Mouse (Mus musculus): ENCODE results near the gene Uaca. TPM values are rescaled to one million over a fixed set of nuclear protein-coding genes. Genes with fewer than 3 reads are reported as not detected.

Uaca gene
- polyA plus RNA-seq, 1 experiment from 2014 or later = 34.3 TPM

DNA sequence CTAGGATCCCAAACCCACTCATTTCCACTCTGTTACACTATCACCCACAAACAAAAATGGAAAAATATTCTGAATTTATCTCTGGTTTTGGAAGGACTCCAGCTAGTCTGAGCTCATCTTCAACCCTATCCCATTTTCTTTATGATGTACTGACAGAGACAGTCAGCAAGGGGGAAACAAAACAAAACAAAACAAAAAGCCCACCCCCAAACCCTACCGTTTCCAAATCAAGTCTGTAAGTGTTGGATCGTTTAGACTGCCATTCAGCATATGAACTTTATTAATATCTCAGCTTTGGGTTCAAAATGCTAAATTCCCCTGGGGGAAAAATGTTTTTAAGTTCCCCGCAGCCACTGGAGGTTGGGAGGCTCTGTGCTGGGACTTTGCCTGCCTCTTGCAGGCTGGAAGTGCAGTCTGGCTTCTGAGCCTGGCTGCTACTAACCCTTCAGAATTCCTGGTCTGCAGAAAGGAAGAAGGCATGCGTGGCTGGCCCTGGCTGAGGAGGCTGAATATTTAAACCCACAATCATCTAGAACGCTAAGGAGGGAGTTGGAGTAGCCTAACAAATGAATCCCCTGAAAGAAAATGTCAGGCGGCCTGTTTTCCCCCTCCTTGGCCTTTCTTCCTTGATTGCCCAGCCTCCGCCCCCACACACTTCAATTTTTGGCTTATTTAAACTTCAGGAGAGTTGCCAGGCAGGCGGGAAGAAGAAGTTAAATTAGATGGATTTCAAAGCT lies 125.8 kb downstream of the Uaca start:
- Histone ChIP-seq H3K27me3 (ENCODE audit: insufficient read depth, poor library complexity, severe bottlenecking) (peaks cover 3% of the 10 kb centered on the region; the same call in 1 of the 2 replicates), H3K27ac (peak overlapping the region; percentile 59), H3K4me3 (no peak overlapping the region), H3K4me1 (peaks cover 16% of the 10 kb centered on the region), H3K9me3 (no peaks in the 10 kb centered on the region), H3K36me3 (no peaks in the 10 kb centered on the region)
- DNase-seq (ENCODE audit: low spot score) = no peak
- WGBS = 55% methylated on average over 8 of the region's 8 CpGs

DNA sequence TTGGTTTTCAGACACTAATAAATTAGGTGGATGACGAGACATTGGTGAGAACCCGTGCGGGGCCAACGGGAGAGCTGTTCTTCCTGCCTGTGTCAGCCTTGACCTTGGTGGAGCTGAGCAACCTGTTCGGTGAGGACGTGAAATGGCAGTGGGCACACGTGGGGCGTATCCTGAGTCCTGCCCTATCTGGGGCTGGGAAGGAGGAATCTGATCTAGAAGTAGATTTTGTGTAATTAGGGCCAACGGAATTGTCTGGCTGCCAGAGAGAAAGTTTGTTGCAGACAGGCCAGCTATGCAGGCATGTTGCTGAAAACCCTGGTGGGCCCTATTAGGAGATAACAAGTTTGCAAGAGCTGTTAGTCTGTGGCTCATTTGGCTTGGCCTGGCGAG lies 126.3 kb downstream of the Uaca start:
- peak overlapping the region; percentile 59 for H3K27ac ChIP-seq
- DNase-seq (ENCODE audit: low spot score) = no peak
- 54% methylated on average over 10 of the region's 10 CpGs for WGBS

DNA sequence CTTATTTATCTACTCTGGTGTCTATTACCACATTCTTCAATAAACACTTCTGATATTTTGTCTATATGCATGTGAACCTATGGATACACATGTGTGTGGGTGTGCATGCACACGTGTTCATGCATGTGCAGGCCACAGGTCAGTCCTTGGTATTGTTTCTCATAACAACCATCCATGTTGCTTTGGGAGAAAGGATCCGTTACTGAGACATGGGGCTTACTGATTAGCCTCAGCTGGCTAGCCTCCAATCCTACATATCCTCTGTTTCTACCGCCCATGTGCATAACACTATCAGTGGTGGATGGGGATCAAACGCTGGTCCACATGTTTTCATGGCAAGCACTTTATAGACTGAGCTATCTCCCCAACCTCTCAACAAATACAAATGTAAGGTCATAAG lies 126.9 kb downstream of the Uaca start:
- H3K9me3 ChIP-seq = no peaks in the 10 kb centered on the region
- H3K36me3 ChIP-seq = no peaks in the 10 kb centered on the region
- H3K4me1 ChIP-seq = peaks cover 16% of the 10 kb centered on the region
- H3K27ac ChIP-seq = no peak overlapping the region
- DNase-seq (ENCODE audit: low spot score) = no peak
- WGBS = 78% methylated on average over 4 of the region's 4 CpGs
- H3K4me3 ChIP-seq = no peak overlapping the region
- H3K27me3 ChIP-seq (ENCODE audit: insufficient read depth, poor library complexity, severe bottlenecking) = peaks cover 8% of the 10 kb centered on the region

More for the DNA sequence above, 126.3 kb downstream of the Uaca start:
- no peaks in the 10 kb centered on the region for H3K36me3 ChIP-seq
- no peak overlapping the region for H3K4me3 ChIP-seq
- no peaks in the 10 kb centered on the region for H3K9me3 ChIP-seq
- H3K27me3 ChIP-seq (ENCODE audit: insufficient read depth, poor library complexity, severe bottlenecking) = peaks cover 3% of the 10 kb centered on the region; the same call in 1 of the 2 replicates
- peaks cover 16% of the 10 kb centered on the region for H3K4me1 ChIP-seq

DNA sequence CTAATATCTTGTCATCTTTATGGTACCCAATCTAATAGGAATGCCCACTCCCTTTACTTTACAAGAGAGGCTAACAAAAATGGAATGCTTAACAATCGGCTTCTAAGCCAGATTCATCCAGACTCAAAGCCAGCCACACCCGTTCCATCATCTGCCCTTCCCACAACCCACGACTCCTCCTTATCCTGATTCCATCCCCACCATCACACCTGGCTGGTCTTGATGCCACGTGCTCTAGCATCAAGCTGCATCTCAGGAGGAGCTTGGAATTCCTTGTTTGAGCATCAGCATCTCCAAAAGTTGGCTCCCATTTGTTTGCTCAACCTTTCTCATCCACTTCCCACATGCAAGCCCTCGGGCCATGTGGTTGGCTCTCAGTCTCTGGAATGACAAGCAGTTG lies 127.5 kb downstream of the Uaca start:
- Histone ChIP-seq H3K4me3 (no peak overlapping the region), H3K27me3 (ENCODE audit: insufficient read depth, poor library complexity, severe bottlenecking) (peaks cover 8% of the 10 kb centered on the region), H3K4me1 (peaks cover 16% of the 10 kb centered on the region), H3K9me3 (no peaks in the 10 kb centered on the region), H3K27ac (no peak overlapping the region), H3K36me3 (no peaks in the 10 kb centered on the region)
- 83% methylated on average over 5 of the region's 5 CpGs for WGBS
- no peak for DNase-seq (ENCODE audit: low spot score)

DNA sequence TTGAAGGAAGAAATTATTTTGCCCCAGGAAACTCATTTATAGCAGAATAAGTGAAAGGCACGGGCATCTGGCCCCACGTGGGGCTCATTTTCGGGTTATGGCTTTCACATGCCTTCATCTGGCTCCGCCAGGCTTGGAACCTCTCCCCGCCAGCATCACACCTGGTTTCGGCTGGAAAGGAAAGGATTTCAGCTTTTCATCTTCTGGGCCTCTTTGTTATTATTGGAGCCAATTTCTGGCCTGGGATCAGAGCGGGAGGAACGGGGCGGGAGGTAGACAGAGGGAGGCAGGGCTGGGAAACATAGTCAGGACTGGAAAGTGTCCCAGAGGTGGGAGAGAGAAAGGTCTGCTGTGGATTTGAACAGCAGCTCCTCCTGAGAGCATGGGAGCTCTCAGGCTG lies 132.0 kb downstream of the Uaca start:
- Histone ChIP-seq H3K27me3 (ENCODE audit: insufficient read depth, poor library complexity, severe bottlenecking) (peaks cover 7% of the 10 kb centered on the region), H3K9me3 (no peaks in the 10 kb centered on the region), H3K36me3 (no peaks in the 10 kb centered on the region), H3K27ac (no peak overlapping the region), H3K4me1 (no peaks in the 10 kb centered on the region), H3K4me3 (no peak overlapping the region)
- DNase-seq (ENCODE audit: low spot score) = no peak
- 85% methylated on average over 9 of the region's 9 CpGs for WGBS

DNA sequence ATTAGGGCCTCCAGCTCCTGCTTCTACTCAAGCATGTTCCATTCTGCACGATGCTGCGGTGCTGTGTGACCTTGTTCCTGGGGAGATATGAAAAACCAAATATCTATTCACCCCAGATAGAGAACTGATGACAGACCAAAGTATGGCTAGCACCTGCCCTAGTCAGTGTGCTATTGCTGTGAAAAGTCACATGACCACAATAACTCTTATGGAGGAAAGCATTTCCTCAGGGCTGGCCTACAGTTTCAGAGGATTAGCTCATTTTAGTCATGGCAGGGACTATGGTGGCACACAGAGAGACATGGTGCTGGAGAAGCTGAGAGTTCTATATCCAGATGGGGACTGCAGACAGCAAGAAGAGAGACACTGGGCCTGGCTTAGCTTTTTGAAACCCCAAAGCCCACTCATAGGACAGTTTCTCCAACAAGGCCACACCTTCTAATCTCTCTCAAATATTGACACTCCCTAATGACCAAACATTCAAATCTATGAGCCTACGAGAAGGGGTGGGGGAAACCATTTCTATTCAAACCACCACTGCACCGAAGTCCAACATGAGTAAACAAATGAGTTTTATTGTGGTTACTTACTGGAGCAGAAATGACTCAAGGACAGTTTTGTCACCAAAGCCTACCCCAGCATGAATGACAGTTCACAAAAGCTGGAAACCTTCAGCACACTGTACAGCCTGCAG lies 135.1 kb downstream of the Uaca start:
- Histone ChIP-seq H3K27me3 (ENCODE audit: insufficient read depth, poor library complexity, severe bottlenecking) (peaks cover 7% of the 10 kb centered on the region; the same call in 1 of the 2 replicates), H3K4me3 (no peak overlapping the region), H3K4me1 (no peaks in the 10 kb centered on the region), H3K9me3 (no peaks in the 10 kb centered on the region), H3K27ac (no peak overlapping the region), H3K36me3 (no peaks in the 10 kb centered on the region)
- no peak for DNase-seq (ENCODE audit: low spot score)
- 79% methylated on average over 4 of the region's 4 CpGs for WGBS

Other genes starting within 250 kb of the Uaca start
- gene Lrrc49, start 106.4 kb upstream of the Uaca start, polyA plus RNA-seq (2016; fragmentation: Nextera tagmentation; extraction: Ambion mirVana) = 9.0 and 12.4 TPM in 2 replicates
- gene Larp6, start 81.6 kb upstream of the Uaca start, polyA plus RNA-seq (2016; fragmentation: Nextera tagmentation; extraction: Ambion mirVana) = 0.44 and 0.68 TPM in 2 replicates